Mouse (Mus musculus) right cerebral cortex, postnatal 10 days (tissue): ENCODE data around the gene Wipi1.
"Not testable (repeated sequence)": the region's sequence is repeated elsewhere in the genome, so short reads cannot be mapped to it uniquely, and the experiment has no call there.

Experiments used
- DNase-seq, 2 experiments: peaks; one replicate each; pipeline ENCODE4 v3.0.0; 2021; ENCODE audit warnings: low spot score in 2 of 2

The Wipi1 gene

DNA sequence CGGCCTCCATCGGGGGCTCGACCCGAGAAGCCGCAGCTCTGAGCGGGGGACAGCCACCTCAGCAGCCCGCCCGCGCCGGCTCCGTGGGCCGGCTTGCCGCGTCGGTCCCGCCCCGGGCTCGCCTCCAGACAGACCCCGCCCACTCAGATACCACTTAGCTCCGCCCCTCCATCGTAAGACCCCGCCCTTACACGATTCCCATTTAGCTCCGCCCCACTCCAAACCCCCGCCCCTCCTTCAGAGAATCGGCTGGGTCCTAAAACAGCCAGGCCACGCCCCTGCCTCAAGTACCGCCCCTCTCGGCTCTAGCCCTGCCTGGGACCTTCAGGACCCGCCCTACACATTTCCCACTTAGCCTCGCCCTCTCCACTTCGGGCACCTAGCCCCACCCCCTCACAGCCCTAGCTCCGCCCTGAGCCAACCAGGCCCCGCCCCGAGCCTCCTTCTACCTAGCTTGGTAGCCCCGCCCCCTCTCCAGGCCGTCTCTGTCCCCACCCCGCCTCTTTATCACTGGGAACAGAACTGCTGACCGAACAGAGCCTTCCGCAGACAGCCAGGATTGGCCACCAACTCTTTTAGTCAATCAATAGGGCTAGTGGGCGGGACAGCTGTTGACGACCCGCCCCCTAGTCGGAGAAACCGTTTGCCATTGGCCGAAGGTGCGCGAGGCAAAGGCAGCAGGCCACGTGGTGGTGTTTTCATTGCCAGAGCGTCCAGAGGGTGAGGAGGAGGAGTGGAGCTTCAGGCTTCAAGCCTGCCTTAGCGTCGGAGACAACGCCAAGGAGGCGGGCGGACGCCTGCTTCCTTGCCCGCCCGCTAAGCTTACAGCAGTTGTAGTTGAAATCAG lies at the start of gene Wipi1:
Wipi1 (minus strand) TSS at position 665 of the 847 bp plus-strand sequence.
- DNase-seq = peak; percentile 98 to 99

DNA sequence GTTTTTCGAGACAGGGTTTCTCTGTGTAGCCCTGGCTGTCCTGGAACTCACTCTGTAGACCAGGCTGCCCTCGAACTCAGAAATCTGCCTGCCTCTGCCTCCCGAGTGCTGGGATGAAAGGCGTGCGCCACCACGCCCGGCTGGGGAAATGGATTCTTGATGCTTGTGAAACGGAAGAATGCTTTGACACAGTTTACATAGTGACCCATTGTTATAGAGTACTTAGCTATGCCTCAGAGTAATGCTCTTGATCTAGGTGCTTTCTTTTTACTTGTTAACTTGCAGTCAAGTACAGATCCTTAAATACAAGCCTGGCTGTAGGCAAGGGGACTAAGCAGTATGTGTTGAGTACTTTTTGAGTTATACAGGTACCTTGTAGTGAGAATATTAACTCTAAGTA lies 48.8 kb upstream of the Wipi1 start:
- not testable (repeated sequence) for DNase-seq

- no peak for DNase-seq
Measured at GRCm38 (mm10) chr11:109656232-109656631, 44.5 kb upstream of the Wipi1 start.

- no peak for DNase-seq
Measured at GRCm38 (mm10) chr11:109654581-109654980, 42.8 kb upstream of the Wipi1 start.

DNA sequence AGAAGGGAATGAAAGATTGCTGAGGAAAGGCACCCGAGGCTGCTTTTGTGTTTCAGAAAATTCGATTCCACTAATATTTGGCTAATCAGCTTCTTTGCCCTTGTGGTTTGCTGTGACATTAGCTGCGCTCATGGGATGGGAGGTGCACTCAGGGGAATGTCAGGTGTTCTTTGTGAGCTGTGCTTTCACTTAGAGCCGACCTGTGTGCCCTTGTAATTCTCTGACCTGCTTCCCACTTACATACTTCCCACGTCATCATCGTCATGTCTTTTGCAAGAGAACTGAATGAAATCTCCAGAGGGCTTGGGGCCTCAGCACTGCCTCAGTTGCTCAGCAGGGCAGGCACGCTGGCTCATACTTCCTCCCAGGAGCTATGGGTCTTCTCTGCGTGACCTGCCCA lies 41.4 kb upstream of the Wipi1 start:
- DNase-seq = no peak

DNA sequence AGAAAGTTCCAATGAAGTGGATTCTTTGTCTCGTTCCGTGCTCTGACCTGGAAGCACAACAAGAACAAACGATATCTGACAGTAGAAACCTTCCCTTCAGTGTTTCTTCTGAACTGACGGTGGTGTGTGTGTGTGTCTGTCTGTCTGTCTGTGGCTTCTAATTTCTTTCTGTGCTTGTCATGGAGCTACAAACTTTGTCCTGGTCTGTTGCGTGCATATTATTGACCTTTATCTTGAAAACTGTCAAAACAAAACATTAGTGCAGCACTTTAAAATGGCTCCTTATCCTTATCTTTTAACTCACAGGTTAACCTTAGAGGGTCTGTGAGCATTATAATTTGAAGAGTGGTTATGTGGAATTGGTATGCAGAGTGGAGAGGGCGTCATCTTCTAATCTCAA lies 40.7 kb upstream of the Wipi1 start:
- no peak for DNase-seq

- DNase-seq = peak; percentile 39 to 48
Measured at GRCm38 (mm10) chr11:109651566-109652024, 39.8 kb upstream of the Wipi1 start.

DNA sequence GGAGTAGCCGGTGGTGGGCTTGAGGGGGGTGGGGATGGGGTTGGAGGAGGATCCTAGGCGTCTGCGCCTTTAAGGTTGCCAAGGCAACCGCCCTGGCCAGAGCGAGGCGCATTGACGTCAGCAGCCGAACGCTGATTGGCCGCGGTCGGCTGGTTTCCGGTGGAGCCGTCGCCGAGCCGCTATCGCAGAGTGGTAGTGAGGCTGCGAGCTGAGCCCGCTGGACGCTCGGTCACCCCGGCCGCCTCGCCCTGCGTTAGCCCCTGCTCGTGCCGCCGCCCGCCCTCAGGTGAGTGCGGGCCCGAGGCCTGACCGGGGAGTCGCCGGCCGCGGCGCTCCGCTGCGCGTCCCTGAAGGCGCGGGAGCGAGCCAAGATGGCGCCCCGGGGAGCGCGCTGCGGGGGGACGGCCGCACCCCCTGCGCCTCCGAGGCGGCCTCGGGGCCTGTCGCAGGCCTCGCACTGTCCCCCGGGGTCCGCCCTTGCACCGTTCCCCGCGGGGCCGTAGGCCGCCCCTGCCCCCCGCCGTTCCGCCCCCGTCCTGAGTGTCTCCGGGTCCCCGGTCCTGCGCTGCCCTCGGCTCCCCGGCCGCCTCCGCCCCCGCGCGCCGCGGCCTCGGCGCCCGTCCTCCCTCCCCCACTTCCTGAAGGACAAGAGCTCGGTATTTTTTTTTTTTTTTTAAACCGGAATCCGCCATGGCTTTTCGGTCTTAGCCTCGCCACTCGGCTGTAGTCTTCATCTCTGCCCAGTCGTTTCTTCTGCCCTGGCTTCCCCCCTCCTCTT lies 39.2 kb upstream of the Wipi1 start:
- peak; percentile 97 for DNase-seq

GRCm38 (mm10) chr11:109649975-109650701 lies 38.4 kb upstream of the Wipi1 start:
- peak; percentile 91 to 93 for DNase-seq

DNA sequence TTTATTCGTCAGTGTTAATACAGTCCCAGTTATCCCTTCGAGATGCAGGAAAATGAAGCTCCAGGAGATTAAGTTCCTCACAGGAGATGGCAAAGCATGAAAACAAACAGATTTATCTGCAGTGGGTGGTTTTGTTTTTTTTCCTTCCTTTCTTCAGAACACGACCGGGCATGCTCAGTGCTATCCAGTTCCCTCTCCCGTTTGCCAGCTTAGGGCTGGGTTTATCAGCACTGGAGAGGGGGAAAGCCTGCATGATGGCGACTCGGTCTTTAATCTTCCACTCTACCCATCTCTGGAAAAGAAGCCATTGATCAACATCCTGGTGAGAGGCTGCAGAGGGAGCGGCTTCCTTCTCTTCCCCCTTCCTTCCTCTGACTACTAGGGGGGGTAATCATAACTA lies 37.4 kb upstream of the Wipi1 start, which contains the start of gene Prkar1a:
Prkar1a (plus strand) TSS at position 200 of the 400 bp plus-strand sequence.
- peak; percentile 45 to 53 for DNase-seq

GRCm38 (mm10) chr11:109648510-109648909 lies 36.7 kb upstream of the Wipi1 start:
- peak; percentile 69 to 76 for DNase-seq

GRCm38 (mm10) chr11:109641498-109642222 lies 29.9 kb upstream of the Wipi1 start:
- no peak for DNase-seq

DNA sequence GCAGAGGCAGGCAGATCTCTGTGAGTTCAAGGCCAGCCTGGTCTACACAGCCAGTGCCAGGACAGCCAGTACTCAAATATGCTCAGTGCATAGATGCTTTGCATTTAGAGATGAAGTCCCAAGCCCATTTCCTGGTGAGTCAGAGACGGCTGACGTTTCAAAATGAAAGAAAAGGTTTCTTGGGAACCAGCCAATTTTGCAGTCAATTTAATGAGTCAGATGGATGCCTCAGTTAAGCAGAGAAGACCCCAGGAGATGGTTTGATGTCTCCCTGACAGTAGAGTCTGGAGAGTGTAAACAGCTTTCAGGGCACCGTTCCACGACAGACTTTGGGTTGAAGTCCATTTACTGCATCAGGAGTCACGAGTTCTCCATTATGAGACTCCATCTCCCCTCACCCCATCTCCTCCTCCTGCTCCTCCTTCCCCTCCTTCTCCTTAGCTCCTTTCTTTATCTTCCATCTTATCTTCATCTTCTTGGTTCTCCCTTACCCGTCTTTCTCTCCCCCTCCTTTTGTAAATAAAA lies 24.2 kb upstream of the Wipi1 start:
- DNase-seq = no peak

DNA sequence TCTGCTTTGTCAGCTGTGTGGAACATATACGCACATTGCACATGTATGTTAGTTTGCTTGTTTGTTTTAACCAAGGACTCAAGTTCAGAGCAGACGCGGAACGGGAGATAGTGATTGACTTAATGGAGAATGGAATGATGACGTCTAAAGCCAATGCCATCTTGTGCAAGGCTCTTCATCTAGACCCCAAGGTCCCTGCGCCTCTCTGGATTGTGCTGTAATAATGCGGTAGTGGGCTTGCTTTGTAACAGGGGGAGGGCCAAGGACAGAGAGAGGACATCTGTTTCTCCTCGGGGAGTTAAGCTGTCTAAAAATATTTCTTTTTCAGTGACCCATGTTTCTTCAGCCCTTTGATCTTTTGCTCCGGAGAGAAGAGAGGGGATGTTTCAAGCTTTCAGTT lies 23.2 kb upstream of the Wipi1 start:
- no peak for DNase-seq

- DNase-seq = peak in 1 of 2 experiments; percentile 41
Measured at GRCm38 (mm10) chr11:109629021-109629521, 17.3 kb upstream of the Wipi1 start.

DNA sequence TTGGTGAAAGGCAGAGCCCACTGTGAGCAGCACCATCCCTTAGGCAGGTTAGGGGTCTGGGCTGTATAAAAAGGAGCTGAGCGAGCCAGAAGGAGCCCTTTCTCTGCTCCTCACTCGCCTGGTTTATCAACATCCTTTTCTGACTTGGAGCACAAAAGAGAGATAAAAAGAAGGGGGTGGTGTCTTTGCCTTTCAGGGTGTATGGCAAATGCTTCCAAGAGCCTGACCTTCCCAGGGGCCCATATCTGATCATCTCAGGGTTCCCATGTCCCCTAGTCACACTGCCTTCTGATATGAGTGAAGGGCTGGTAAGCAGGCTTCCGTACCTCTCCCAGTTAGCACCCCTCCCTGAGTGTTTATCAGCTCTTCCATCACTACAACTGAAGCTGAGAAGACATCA lies 16.3 kb upstream of the Wipi1 start:
- DNase-seq = no peak

DNA sequence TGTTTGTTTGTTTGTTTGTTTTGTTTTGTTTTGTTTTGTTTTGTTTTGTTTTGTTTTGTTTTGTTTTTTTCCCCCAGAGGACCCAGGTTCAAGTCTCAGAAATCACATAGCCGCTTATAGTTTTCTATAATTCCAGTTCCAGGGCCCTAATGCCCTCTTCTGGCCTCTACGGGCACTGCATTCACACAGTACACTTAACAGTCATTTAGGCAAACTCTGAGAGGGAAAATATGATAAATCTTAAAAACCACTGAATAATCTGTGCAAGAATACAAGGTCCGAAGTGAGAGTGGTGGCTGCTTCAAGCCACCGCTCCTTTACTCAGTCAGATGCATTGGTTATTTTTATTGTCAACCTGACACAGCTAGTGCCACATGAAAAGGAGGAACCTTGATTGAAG lies 15.9 kb upstream of the Wipi1 start:
- DNase-seq = no peak

DNA sequence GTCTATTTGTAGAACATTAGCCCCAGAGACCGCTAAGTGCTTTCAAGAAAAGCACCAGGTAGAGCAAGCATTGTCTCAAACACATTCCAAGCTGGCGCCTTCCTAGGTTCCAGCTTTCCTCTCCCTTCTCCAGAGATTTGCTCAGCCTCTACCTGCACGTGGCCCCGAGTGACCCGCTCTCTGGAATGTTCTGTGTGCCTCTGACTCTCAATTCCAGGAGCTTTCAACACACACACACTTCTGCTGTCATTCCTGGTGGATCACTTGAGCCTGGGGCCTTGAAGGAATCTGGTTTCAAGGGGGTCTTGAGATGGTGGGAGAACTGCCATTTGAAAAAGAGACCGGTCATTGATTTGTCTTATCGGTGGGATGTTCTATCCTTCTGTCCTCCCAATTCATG lies 11.5 kb upstream of the Wipi1 start:
- no peak for DNase-seq

GRCm38 (mm10) chr11:109622518-109623037 lies 10.8 kb upstream of the Wipi1 start:
- DNase-seq = no peak

GRCm38 (mm10) chr11:109621183-109621582 lies 9.4 kb upstream of the Wipi1 start:
- DNase-seq = peak; percentile 68 to 80

GRCm38 (mm10) chr11:109620356-109620755 lies 8.6 kb upstream of the Wipi1 start:
- DNase-seq = no peak
